Mouse (Mus musculus) lung, postnatal 36 days (tissue): ENCODE measurements around the gene Gls2.
"Not testable (repeated sequence)": the region's sequence is repeated elsewhere in the genome, so short reads cannot be mapped to it uniquely, and the experiment has no call there.

Experiments
- DNase-seq: peaks from one replicate; pipeline ENCODE4 v3.0.0; 2022; ENCODE audit warnings: mixed read lengths

Gls2 gene

GRCm38 (mm10) chr10:128201856-128202255 lies 7.6 kb downstream of the Gls2 start:
- no peak for DNase-seq

GRCm38 (mm10) chr10:128204941-128205340 lies 10.7 kb downstream of the Gls2 start:
- DNase-seq: no peak

GRCm38 (mm10) chr10:128208326-128208725 lies 14.1 kb downstream of the Gls2 start:
- no peak for DNase-seq

GRCm38 (mm10) chr10:128209311-128210009 lies 15.2 kb downstream of the Gls2 start:
- DNase-seq: no peak

GRCm38 (mm10) chr10:128210131-128210530 lies 15.9 kb downstream of the Gls2 start:
- DNase-seq: no peak

- no peak for DNase-seq
These were observed 16.7 kb downstream of the Gls2 start for GRCm38 (mm10) chr10:128210954-128211353.

GRCm38 (mm10) chr10:128211390-128212108 lies 17.3 kb downstream of the Gls2 start, which contains the start of gene Spryd4:
Gene Spryd4 (minus strand): TSS chr10:128211807.
- DNase-seq: peak; percentile 97

- no peak for DNase-seq
These were observed 17.9 kb downstream of the Gls2 start for GRCm38 (mm10) chr10:128212148-128212547.

GRCm38 (mm10) chr10:128212871-128213323 lies 18.6 kb downstream of the Gls2 start:
- peak; percentile 91 for DNase-seq

GRCm38 (mm10) chr10:128214112-128214511 lies 19.9 kb downstream of the Gls2 start:
- not testable (repeated sequence) for DNase-seq

- no peak for DNase-seq
These were observed 20.7 kb downstream of the Gls2 start for GRCm38 (mm10) chr10:128214981-128215380.

GRCm38 (mm10) chr10:128218387-128219117 lies 24.3 kb downstream of the Gls2 start:
- no peak for DNase-seq

- peak; percentile 17 for DNase-seq
These were observed 27.5 kb downstream of the Gls2 start for GRCm38 (mm10) chr10:128221533-128222286.

- DNase-seq: no peak
These were observed 30.8 kb downstream of the Gls2 start for GRCm38 (mm10) chr10:128225064-128225463.

- DNase-seq: no peak
These were observed 31.3 kb downstream of the Gls2 start, which contains the start of gene Mip for GRCm38 (mm10) chr10:128225538-128225937. Gene Mip (plus strand): TSS chr10:128225838.

- no peak for DNase-seq
These were observed 33.3 kb downstream of the Gls2 start for GRCm38 (mm10) chr10:128227592-128227991.

GRCm38 (mm10) chr10:128228009-128228408 lies 33.8 kb downstream of the Gls2 start:
- no peak for DNase-seq

- DNase-seq: no peak
These were observed 36.3 kb downstream of the Gls2 start for GRCm38 (mm10) chr10:128230582-128230981.

- DNase-seq: no peak
These were observed 36.9 kb downstream of the Gls2 start for GRCm38 (mm10) chr10:128231146-128231545.

GRCm38 (mm10) chr10:128231697-128232419 lies 37.6 kb downstream of the Gls2 start, which contains the start of gene Timeless:
Gene Timeless (plus strand): TSS chr10:128232065.
- peak; percentile 85 for DNase-seq

- DNase-seq: peak; percentile 89
These were observed 38.2 kb downstream of the Gls2 start for GRCm38 (mm10) chr10:128232420-128232985.
